Mouse (Mus musculus) embryonic fibroblast, embryonic 13.5 days (primary cell): ENCODE results near the gene Axin1.

Experiments used
- CTCF ChIP-seq: IDR thresholded peaks from 2 replicates; pipeline ENCODE4 v1.5.1; 2011; ENCODE audit warnings: mild to moderate bottlenecking, control low read depth, low read length, moderate library complexity, borderline replicate concordance; ENCODE audit not compliant: insufficient read depth
- POLR2A ChIP-seq: IDR thresholded peaks from 2 replicates; pipeline ENCODE4 v1.6.1; 2011; ENCODE audit warnings: low read depth, mild to moderate bottlenecking, control low read depth, low read length, moderate library complexity

GRCm38 (mm10) chr17:26111024-26111423 lies 27.5 kb upstream of the Axin1 start:
- TF ChIP-seq CTCF (no peak), POLR2A (no peak)
